Mouse (Mus musculus): ENCODE data around the gene Treh.

Gene Treh

DNA sequence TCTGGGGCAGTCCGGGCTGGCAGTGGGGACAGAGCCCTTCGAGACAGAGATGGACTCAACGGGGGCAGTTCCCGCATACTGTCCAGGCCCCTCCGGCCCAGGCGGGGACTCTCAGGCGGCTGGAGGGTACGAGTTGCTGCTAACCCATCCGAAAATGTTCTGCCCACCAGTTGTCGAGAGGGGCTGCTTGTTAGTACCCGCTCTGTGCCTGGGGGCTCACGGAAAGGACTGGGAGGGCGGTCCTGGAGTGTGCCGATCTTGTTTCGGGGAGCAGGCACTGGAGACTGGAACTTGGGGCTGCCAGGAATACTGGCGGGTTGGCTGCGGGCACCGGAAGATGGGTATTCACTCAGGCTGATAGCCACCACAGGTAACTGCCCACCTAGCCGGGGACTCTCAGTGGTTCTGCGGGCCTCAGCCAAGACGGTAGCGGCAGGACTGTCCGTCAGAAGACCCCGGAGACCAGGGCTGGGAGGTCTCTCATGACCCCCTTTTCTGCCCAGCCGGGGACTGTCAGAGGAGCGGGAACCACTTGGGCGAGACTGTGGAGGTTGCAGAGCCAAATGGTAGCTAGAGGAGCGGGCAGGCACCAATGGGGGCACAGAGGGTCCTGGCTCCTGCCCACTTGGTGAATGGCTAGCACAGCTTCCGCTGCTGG is 42.8 kb downstream of the Treh start:
- DNase-seq (ENCODE audit: low spot score in 2 of 2), result no peak

DNA sequence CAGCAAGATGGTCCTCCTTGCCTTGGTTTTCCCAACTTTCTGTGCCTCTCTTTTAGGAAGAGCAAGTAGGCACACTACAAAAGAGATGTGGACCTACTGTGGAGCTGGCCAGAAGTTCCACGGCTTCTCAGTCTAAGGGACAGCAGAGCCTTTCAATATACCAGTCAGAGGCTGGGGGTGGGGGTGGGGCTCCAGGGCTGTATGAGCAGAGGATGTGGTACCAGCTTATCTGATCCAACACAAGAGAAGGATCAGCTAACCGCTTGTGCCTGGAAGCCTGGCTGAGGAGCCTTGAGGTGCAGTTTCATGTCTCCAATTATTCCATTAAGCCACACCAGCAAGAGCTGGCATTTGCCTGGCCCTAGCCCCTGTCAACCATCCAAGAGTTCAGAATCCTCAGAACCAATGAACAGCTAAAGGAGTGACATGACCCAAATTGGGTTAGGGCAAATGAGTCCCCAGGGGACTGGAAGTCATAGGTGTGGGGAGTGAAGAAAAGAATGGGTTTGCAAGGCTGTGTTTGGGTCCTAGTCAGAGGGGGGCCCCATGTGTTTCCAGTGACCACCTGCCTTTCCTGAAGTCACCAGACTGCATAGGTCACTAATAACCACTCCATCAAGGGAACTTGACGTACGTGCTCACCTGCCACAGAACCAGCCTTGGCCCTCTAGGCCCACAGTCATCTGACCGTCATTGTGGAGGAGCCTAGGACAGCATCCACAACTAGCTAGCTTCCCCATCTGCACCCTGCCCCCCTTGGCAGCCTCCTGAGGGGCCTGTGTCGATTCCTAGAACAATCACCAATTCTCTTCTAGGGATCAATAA is 44.2 kb downstream of the Treh start:
- no peak for DNase-seq (ENCODE audit: low spot score in 2 of 2)

DNA sequence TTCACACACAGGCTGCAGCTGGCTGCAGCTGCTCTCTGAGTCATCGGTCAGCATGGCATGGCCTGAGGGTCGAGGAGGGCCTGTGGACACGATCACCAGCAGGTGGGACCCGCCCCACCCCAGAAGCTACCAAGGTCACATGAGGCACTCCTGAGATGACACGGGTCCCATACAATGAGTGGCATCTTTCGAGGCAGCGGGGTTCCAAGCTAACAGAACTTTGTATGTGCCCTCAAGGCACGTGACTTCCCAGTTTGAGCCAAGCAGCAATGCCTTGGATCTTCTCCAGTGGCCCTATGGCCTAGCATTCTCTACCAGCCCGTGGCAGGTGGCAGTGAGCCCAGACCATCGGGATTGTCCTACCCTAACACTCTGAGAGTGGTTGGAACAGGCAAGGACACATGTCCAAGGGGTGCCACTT is 44.8 kb downstream of the Treh start:
- DNase-seq (ENCODE audit: low spot score in 2 of 2), result peak in 1 of 2 experiments; percentile 77

DNA sequence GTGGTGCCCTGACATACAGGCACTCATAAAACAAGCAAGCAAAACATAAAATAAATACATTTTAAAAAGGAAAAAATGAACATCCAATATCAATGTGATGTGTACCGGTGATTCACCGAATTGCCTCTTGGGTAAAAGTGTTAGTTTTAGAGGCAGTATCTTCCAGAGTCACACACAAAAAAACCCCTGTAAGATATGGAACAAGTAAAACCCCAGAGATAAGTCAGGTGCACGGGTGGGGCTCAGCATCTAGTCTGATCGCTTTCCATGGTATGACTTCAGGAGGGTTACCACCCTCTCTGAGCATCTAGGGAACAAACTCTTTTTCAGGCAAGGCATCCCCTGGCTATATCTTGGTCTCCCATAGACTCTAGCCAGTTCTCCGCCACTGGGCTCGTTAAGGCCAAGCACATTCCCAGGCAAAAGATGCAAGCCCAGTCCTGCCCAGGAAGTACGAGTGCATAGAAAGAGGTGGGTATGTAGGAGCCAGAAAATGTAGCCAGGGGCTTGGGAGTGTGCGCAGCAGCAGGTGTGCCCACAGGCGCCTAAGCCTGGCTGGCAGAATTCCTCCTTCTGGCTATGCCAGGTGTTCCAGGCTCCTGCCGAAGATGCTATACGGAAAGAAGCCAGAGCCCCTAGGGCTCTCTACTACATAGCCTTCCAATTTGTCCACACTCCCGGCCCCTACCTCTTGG is 46.1 kb downstream of the Treh start:
- peak in 1 of 2 experiments; percentile 44 for DNase-seq (ENCODE audit: low spot score in 2 of 2)

DNA sequence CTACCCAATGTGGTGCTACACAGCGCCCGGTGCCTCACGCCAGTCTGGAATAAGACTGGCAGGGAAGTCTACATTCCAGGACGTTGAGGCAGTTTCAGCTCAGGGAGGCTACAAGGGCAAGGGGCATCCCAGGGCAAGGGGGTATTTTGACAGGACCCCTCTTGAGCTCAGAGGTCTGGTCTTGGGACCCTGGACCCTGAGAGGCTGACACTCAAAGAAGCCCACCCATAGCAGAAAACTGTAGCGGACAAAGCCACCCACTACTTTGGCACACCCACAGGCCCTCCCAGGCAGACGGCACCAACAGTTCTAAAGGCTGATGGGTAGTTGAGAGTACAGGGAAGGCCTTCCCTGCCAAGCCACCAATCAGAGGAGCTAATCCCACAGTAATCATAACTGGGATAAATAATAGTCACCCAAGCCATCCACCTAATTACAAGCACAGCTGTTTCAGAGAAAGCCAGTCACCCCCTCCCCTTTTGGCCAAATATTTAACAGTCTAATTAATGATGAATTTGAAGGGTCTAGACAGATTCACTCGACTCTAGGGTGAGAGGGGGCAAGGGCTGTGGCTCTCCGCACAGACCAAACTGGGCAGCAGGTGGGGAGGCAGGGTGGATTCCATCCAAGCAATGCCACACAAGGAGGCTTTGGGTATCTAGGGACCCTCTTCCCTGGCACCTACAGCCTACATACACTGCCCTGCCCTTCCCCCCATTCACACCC is 46.8 kb downstream of the Treh start:
- no peak for DNase-seq (ENCODE audit: low spot score in 2 of 2)

DNA sequence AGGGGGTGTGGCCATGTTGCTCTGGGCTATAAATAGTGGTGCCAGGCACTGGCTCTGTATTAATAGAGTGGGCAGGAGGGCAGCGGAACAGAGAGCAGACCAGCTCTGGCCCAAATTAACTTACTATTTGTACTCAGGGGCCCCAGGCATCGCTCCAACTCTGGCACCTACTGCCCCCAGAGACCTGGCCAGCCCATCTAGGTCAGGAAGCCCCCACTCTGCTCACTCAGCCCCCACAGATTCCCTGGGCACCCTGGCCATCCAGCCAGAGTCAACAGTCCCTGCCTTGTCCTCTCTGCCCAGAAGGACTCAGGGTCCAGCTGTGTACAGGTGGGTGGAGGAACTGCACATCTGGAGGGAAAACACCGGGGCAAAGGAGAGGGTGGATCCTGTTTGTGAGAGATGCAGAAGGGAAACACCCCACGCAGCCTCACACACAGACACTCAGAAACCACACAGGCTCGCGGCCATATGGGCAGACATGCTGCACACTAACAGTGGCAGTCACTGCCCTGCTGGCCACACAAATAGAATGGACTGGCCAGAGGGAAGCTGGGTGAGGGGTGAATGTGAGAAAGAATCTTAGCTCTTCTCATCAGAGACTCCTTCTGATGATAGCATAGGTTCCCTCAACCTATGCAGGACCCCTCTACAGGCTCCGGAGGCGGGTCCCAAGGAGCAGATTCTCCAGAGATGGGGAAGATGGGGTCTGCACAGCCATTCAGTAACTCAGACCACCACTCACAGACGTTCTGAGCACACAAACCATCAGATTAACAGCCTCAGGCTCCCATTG is 47.5 kb downstream of the Treh start:
- DNase-seq (ENCODE audit: low spot score in 2 of 2), result peak in 1 of 2 experiments; percentile 61

DNA sequence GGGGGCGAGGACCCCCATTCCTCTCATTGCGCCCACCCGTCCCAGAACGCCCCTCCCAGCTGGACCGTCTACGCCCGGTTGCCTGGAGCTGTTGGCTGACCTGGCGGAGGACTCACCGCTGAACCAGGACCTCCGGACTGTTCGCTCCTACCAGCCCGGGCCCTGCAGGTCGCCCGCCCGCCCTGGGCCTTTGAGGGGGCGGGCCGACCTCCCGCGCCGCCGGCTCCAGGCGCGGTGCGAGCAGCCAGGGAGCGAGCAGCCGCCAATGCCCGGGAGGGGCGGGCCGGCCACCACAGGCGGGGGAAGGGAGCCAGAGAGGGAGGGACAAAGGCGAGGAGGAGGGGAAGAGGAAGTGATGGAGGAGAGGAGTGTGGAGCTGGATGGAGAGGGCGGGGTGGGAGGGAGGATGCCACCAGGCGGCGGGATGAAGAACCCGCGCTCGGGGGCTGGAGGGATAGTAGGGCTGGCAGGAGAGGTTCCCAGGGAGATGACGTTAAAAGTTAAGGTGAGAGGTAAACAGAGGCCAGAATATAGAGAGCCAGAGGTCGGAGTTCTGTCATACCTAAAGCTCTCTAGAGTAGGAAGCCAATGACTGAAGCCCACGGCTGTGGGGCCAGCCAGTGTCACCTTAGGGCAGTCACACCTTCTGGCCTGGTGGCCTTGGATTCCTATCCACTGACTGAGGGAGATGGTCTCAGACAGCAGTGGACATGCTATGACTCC is 48.3 kb downstream of the Treh start:
- DNase-seq (ENCODE audit: low spot score in 2 of 2), result peak; percentile 62 to 86

DNA sequence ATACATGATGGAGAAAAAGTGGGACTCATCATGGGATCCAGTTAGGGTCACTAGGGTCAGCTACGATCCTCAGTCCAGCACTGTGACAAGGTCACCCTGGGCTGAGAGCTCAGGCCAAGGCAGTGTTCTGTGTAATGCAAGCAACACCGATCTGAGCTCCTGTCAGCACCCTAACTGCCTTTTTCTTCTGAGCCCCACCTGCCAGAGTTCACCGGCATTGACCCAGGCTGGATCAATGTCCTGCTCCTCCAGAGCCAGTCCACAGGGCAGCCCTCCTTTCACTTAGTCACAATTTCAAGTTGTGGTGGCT is 48.8 kb downstream of the Treh start:
- DNase-seq (ENCODE audit: low spot score in 2 of 2), result no peak

DNA sequence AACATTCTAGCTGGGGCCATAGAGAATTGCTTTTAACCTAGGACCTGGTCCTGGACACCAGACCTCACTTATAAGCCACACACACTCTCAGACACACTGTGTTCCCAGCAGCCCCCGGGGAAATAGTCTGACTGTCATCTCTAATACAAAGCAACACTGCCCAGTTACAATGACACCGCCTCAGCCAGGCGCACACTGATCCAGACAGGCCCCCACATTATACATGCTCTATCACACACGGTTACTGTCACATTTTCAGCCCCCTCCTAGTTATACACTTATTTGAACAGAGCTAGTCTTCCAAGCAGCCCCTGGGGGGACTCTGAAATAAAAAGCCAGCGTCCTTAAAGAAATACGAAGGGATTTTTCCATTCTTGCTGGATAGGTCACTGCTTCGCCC is 49.5 kb downstream of the Treh start:
- no peak for DNase-seq (ENCODE audit: low spot score in 2 of 2)

DNA sequence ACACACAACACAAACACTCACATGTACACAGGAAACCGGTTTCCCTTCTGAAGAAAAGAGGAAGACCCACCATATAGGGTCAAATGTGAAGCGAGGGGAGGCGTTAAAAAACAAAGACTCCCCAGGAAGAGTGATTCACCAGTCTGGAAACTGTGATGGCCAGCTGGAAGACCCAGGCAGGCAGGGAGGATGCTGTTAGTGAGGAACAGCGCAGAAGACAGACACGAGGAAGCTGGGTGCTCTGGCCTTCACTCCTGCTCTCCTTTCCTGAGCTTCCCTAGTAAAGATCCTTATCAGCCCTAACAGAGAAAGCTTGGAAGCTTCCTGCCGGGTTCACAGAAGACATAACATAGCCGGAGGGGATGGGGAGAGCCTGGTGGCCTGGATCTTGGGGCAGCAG is 50.0 kb downstream of the Treh start:
- DNase-seq (ENCODE audit: low spot score in 2 of 2), result no peak

DNA sequence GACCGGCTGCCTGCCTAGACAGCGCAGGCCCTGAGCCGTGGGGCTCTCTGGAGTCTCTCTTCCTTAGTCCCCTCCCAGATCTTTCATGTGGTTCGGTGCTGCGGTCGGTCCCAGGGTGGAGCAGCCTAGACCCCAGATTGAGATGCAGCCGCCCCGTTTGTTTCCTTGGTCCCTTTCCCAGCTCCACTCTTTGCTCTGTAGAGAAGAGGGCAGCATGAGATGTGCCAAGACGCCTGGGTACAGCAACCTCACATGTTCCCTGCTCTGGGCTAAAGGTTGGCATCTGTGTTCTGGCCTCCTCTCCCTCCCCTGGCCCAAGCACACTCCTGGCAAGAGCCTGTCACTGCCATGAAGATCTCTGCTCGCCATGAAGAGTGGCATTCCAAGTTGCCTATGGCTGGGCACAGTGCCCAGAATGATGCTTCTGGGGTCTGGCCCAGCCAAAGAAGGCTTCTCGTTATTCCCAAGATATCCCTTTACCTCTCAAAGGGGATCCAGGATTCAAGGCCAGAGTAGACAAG is 50.5 kb downstream of the Treh start:
- DNase-seq (ENCODE audit: low spot score in 2 of 2), result peak in 1 of 2 experiments; percentile 55

DNA sequence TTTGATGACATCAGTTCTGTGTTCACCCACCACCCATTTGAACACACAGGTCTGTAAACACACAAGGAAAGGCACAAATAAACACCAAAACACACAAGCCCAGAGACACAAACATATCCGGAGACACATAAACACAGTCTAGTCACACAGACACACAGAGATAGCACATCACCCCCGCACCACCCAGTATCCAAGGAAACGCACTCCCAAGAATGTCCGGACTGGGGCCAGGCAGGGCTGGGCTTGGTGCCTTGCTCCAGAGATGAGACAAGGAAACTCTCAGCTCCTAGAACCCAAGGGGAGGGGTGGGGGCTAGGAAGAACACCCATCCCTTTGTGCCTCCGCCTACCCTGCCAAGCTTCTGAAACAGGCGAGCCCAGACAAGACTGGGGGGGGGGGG is 51.2 kb downstream of the Treh start:
- DNase-seq (ENCODE audit: low spot score in 2 of 2), result peak in 1 of 2 experiments; percentile 46

DNA sequence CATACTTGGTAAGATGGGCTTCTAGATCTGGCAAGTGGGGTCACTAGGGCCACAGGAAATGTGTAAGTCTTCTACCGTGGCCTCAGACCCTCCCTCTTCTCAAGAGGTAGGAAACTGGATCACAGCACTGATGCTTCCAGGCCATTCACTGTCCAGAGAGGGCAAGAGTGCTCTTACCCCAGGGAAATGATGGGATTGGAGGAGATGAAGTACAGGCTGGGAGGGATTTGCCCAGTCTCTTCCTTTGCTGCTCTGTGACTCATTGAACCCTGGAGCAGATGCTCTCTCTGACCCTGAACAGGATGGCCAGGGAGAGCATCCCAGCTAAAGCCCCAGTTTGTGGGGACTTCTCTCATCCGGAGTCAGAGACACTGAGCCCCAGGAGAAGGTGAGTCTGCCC is 51.6 kb downstream of the Treh start:
- no peak for DNase-seq (ENCODE audit: low spot score in 2 of 2)

DNA sequence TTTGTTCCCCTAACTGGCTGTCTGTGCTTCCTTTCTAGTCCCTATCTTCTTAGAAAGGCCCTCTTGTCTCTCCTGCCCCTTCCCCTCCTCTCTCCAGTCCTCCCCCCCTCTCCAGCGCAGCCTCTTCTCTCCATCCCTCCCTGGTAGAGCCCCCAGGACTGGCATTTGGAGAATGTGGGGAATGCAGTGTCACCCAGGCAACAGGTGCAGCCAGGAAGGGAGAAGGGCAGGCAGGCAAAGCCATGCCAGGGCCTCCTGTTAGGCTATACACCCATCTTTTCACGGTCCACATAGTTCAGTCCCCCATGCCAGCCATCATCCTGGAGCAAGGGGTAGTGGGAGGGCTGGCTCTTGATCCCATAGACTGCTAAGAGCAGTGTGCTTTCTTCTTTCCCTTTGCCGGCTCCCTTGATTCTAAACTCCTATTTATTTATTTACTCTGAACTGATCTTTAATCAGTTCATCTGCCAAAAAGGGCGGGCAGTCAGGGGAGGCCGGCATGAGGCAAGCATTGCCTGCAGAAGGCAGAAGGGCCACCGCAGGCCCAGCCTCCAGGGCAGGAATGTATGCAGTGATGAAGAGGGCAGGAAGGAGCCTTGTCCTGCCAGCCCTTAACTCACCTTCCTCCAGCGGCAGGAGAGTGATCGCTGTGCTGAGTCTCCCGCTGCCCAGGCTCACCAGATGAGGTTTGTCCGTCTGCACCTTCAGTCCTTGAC is 53.6 kb downstream of the Treh start:
- DNase-seq (ENCODE audit: low spot score in 2 of 2), result no peak

DNA sequence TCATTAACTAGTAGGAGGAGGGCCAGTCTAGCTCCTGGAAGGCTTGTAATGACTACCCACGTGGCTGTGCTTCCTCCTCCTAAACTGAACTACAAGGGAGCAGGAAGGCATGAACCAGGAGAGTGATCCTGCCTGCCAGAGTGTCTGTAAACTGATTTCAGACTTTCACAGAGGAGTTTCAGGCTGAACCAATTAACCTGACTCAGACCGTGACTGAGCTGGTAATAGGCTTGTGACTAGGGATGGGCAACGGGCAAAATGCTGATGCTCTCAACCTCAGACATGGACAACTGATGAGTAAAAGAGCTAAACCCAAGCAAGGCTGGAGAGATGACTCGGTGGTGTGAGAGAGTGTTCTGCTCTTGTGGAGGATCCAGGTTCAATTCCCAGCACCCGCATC is 54.4 kb downstream of the Treh start:
- no peak for DNase-seq (ENCODE audit: low spot score in 2 of 2)

DNA sequence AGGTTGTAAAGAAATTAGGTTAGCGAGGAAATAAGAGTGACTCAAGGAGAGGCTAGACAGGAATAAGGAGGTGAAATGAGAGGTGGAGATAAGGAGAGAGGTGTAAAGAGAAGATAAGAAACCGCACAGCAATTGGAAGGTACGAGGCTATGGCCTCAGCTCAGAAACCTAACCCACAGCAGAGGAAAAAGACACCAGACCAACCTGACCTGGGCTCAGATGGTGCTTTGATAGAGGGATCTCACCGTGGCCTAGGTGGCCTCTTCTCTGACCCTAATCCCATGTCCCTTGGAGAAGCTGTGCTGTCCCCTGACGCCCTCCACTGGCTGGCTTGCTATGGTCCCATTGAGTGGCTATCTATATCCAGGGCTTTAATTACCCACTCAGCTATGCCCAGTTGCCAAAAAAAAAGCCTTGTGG is 59.1 kb downstream of the Treh start:
- DNase-seq (ENCODE audit: low spot score in 2 of 2), result no peak

DNA sequence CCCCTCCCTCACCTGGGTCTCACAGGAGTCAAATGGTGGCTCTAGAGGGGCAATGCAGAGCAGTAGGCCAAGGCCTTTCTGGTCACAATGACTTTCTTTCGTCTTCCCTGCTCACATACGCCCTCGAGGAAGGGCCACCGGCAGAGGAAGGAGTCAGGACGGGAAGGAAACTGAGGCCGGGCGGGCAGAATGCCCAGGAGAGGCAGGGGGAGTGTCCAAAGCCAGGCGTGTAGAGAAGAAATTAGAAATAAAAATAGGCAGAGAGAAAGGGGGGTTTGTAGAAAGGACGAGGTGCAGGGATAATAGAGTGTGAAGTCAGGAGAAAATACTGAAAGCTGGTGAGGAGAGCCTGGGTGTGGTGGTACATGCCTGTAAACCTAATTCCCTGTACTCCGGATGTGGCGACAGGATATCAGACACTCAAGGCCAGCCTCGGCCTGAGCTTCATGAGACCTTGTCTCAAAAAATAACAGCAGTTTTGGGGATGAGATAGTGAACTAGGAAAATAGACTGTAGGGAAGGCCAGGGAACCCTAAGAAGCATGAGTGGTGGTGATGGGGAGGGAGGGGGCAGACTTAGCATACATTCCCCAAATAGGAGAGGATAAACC is 60.0 kb downstream of the Treh start:
- no peak for DNase-seq (ENCODE audit: low spot score in 2 of 2)

DNA sequence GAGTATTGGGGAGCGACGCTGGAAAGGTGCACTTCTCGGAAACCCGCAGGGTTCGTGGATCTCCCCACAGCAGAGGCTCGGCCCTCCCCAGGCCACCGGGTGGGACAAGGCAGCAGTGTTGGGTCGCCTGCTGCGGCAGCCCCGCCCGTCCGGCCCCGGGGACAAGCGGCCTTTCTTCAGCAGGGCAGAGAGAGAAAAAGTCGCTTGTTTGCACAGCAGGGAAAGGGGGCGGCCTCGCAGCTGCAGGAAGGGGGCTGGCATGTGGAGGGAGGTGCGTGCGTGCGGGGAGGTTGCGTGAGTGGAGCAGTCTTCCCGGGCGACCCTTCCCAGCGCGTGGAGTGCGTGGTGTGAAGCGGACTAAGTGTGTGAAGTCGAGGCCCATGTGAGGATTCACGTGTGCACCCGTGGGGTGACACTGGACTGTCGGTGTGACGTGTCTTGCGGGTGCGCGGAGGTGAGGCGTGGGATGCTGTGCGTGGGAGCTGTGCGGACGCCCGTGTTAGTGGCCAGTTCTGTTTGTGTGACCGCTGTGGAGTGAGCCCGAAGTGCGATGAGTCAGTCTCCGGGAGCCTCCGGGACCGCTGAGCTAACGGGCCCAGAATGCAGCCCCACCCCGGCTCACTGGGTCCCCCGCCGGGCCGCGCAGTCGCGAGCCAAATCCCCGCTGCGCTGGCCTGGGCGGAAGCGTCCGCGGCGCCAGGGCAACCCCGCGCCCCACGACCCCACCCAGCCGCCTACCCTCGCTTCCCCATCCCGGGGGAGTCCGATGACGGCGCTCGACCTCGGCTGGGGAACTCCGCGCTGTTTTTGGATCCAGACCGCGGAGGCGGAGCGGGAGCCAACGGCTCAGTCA is 60.9 kb downstream of the Treh start:
- no peak for DNase-seq (ENCODE audit: low spot score in 2 of 2)
